Mouse (Mus musculus) brain, embryonic 18.5 days (tissue): ENCODE measurements around the gene Zfand2b.

Experiments used
- DNase-seq: peaks from one replicate; pipeline ENCODE4 v3.0.0-alpha.2; 2012; ENCODE audit warnings: low read depth, low spot score

Gene Zfand2b

DNA sequence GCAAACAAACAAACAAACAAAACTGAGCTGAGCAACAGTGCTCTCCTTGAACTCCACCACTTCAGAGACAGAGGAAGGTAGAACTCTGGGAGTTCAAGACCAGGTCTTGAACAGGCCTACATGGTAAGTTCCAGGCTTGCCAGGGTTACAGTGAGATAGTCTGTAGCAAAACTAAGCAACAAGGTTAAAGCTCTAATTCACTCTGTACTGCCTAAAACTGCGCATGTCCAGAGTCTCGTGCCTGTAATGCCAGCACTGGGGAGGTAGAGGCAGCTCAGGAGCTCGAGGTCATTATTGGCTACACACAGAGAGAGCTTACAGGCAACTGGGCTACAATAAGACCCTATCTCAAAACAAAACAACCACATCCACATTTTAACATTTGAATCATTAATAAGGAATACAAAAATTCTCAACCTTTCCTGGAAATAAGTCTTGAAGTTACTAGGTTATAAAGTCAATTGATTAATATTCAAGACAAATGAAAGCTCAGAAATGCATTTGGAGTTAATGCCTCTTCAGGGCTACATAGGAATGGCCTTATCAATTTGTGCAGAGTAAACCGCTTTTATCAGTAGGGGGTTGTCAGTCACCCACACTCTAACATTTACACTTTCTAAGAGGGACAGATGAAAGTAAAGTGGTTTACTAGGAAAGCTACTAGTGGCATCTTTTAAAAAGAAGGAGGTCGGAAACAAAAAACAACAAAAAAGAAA lies 8.7 kb upstream of the Zfand2b start:
- no peak for DNase-seq

DNA sequence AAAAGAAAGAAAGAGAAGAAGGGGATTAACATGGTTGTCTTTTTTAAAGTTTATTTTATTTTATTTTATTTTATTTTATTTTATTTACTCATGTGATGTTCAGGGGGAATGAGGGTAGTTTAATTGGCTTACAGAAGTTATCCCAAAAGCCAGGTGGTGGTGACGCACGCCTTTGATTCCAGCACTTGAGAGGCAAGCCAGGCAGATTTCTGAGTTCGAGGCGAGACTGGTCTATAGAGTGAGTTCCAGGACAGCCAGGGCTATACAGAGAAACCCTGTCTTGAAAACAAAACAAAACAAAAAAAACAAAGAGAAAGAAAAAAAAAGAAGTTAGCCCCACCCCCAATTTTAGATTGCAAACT lies 8.2 kb upstream of the Zfand2b start:
- DNase-seq: no peak

DNA sequence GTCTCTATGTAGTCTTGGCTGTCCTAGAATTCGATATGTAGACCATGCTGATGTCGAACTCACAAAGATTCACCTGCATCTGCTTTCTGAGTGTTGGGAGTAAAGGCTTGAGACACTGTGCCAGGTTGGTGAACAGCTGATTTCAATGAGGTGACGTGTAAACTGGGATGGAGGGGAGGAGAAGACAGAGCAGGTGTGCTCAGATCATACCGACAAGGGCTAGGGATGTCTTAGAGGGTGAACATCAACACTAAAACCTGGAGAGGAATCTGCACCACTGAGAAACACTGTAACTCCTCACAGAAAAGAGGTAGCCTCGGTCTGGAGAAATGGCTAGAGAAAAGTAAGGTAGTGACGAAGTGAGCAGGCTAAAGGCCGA lies 364 bp upstream of the Zfand2b start:
- no peak for DNase-seq

DNA sequence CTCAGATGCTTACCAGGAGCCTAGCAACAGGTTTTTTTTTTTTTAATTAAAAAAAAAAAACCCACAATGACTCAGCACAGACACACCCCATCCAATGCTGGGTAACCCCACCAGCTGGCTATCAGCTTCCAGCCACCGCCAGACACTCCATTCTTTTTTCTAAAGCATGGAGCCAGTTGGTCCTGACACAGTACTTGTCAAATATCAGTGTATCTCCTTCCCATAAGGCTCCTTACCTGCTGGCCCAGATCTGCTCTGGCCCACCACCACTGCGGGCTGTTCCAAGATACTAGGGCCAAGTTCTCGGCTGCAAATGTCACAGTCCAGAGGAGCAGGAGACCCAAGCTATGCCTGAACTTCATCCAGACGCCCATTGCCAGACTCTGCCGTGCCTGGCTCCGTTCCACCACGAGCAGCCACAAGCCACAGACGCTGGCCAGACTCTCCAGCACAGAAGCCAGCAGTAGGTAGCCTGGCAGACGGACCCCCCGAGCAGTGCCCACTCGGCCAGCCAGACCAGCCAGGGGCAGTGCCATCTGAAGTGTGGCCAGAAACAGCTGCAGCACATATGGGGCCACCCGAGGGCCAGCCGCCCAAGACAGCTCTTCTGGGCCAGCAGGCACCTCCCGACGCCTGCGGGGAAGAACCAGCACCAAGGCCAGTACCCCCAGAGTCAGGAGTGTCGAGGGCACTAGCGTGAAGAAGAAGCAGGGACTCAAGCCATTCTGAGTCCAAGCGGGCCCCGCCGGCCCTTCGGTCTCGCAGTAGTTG lies 11.1 kb downstream of the Zfand2b start:
- no peak for DNase-seq

DNA sequence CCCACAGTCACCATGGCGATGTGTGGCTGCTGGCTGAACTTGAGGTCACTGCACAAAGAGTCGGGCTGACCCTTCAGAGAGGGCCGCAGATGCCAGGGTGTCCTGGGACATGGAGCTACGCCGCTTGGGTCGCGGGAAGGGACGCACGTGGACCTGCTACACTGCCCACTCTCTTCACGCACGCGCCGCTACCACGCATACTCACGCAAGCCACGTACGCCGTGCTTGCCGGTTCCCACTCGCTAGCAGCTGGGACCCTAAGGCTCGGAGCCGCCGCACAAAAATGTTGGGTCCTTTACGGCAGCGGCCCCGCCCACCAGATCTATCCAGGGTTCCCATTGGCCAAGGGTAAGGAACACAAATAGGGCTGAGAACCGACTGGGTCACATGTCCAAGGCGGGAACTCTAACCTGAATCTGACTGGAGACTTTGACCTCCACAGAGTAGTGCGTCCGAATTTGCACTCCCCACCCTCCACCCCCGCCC lies 11.7 kb downstream of the Zfand2b start, which contains the start of gene Abcb6:
Gene Abcb6 (minus strand): TSS at position 288 of the 486 bp plus-strand sequence.
- peak; percentile 86 for DNase-seq

DNA sequence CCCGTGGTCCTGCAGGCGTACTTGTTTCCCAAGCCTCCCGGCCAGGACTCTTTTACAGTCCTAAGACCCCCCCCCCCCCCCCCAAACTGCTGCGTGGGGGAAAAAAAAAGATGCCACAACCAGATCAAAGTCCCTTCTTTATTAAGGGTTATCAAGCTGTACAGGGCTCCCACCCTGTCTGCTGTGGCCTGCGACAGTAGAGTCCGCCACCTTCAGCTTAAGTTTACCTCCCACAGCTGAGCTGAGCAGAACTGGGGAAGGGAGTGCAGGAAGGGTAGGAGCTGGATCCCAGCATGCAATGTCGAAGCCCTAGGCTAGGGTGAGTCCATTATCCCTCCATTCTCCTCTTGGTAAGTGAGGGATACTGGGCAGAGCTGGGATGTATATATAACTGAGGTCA lies 12.3 kb downstream of the Zfand2b start:
- no peak for DNase-seq

DNA sequence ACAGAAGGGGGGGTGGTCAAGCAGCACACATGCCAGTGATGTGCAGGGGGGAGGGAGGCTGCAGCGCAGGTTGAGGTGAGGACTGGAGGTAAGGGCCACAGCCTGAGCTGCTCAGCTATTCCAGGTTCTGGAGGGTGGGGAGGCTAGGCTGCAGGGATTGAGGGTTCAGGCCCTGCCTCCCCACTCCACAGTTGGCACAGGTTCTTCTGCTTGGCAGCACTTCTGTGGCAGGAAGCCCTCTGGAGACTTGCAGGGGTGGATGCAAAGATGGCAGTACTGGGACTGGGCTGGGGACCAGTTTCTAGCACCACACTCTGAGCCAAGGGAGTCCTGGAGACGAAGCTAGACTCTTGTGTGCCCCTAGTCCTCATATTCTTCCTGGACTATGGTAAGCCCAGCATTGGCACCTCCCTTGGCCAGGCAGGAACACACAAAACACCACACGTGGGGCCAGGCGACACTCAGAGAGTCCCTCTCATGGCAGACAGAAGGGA lies 13.0 kb downstream of the Zfand2b start:
- DNase-seq: no peak

DNA sequence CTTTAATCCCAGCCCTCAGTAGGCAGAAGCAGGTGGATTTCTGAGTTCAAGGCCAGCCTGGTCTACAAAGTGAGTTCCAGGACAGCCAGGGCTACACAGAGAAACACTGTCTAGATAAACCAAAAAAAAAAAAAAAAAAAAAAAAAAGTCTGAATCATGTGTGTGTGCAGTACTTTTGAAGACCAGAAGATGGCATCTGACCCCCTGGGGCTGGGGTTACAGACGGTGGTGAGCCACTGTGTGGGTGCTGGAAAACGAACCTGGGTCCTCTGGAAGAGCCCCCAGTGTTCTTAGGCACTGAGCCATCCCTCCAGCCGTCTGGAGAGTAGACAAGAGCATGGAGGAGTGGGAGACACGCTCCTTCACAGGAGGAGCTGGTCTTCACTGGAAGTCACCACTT lies 13.7 kb downstream of the Zfand2b start:
- DNase-seq: no peak

DNA sequence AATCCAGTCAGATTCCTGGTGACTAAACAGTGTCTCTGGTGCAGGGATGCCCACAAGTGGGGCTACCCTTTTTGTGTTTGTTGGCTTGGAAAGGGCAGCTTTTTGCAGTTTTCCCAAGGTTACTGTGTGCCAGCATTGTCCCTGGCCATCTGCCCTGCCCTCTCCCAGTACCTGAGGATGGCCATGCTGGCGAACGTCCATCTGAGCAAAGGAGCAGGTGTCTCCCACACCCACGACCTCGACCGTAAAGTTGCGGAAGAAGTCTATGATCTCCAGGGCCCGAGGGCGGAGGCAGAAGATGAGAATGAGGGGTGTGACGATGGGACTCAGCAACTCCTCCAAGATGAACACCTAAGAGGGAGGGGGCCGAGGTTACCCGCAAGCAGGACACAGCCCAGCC lies 17.0 kb downstream of the Zfand2b start:
- DNase-seq: no peak

DNA sequence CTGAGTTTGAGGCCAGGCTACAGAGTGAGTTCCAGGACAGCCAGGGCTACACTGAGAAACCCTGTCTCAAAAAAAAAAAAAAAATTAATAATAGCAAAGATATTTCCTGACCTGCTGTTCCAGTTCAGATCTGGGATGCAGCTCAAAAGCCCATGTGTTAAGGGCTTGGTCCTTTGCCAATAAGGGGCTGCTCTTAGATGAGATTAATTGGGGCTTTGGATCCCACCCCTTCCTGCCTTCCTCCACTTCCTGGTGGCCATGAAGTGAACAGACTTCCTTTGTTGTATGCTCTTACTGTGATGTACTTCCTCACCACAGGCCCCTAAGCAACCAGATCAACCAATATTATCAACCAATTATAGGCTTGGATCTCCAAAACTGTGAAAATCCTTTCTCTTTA lies 18.7 kb downstream of the Zfand2b start:
- no peak for DNase-seq

DNA sequence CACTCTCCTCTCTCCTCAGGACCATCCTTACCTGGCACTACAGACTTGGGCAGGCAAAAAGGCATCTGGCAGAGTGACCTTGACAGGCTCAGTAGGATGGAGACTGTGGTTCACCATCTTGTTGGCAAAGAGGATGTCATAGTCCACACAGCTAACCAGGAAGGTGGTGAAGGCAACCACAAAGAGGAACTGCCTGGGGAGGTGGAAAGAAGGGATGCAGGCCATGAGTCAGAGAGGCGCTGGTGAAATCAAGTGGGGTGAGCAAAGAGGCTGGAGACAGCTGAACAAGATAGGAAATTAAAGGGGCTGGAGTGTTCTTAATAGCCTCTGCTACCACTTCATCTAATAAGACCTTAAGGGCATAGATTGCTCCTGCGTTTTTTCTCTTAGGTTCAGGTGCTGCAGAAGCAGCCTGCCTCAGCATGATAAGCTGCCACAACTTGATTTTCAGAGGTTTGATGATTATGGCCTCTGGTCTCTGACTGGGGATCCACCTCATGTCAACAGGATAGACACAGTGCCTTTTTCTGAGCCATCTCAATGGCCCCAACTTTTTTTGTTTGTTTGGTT lies 19.6 kb downstream of the Zfand2b start:
- DNase-seq: no peak

DNA sequence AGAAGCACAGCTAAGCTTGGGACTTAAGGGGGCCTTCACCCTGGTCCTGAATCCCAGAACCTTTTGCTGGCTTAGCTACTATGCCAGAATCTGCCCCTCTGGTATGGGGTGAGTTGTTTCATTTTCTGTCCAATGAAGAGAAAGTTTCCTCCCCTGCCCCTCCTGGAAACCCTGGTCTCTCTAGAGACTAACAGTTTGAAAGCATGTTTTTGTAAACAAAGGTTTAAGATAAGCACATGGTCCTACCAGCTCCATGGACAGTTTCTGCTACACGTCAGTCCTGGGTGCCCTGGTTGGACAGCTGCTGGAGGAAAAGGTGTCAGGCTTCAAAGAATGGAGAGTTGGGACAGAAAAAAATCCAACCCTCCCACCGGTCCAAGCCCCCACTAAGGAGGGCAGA lies 22.1 kb downstream of the Zfand2b start:
- no peak for DNase-seq

DNA sequence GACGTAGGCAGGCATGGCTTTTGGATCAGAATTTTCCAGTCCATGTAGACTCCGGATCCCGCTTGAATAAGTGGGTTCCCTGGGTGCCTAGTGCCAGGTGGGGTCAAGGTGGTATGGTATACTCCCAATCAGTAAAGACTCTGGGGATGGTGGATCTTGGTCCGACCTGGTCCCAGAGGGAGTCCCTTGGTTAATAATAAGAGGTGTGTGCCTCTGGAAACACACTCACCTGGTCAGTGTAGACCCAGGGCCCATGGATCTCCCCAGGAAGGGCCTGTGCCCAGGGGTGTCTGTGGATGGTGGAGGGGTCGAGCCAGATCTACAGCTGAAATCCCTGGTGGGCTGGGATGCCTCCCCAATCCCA lies 22.8 kb downstream of the Zfand2b start:
- DNase-seq: no peak

DNA sequence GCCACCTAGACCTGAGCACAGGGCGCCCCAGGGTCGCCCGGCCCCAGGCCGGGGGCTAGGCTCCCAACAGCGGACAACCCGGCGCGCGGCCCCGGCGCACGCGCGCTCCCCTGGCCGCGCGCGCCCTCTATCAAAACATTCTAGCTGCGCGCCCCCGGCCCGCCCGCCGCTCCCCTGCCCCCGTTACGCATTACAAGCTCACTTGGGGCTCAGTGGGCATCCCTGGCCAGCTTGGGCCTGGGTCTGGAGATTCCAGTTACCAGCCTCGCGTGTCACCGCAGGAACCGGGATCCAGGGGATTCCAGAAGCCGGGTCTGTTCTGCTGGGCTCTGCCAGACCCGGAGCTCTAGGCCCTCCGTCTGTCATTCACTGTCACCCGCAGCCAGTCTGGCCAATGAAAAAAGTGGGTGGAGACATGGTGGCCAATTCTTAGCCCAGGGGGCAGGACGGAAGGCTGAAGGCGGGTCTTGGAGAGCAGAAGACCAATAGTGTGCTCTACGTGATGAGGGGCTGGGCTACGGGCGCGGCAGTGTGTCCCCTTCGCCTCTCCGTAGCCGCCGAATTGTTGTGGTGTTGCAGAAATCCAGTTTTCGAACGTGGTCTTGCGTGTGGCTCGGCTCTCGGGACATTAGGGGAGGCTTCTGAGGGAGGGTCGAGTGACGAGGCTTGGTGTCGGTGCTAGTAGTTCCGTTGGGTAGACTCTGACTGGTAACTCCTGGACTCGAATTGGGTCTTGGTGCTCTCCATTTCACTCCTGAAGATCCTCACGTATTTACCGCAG lies 23.4 kb downstream of the Zfand2b start, which contains the start of the genes Ankzf1 and Atg9a:
Gene Ankzf1 (plus strand): TSS at position 530 of the 781 bp plus-strand sequence.
Gene Atg9a (minus strand): TSS at position 575 of the 781 bp plus-strand sequence.
- DNase-seq: peak; percentile 98

DNA sequence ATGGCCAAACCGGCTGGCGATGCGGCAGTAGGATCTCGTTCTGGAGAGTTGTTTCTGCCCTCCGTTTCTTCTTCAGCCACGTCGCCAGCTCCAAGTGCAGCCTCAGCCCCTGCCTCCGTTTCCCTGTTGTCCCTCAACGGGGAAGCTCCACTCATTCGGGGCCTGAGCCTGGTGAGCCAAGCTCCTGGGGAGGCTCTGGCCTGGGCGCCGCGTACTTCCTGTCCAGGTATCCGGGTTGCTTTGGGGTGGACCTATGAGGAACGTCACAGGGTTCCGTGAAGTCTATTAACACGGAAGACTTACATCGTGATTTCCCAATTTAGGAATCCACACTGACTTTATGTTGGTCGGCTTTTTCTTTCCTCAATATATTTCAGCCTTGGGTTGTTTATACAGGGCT lies 24.0 kb downstream of the Zfand2b start:
- no peak for DNase-seq

DNA sequence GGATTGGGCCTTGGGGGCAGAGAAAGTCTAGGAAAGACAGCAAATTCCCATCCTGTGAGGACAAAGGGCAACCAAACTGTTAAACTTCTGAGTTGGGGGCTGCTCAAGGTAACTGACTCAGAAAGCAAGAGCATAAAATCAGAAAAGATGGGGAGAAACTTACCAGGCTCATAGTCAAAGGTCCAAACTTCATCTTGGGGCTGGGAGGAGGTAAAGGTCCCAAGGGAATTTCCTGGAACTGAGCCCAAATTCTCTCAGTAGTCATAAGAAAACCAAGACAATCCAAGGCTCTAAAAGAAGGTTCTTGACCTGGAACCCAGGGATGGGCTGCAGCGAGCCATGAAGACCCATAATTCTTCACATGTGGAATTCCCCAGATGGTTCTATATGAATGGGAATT lies 32.8 kb downstream of the Zfand2b start:
- DNase-seq: no peak

DNA sequence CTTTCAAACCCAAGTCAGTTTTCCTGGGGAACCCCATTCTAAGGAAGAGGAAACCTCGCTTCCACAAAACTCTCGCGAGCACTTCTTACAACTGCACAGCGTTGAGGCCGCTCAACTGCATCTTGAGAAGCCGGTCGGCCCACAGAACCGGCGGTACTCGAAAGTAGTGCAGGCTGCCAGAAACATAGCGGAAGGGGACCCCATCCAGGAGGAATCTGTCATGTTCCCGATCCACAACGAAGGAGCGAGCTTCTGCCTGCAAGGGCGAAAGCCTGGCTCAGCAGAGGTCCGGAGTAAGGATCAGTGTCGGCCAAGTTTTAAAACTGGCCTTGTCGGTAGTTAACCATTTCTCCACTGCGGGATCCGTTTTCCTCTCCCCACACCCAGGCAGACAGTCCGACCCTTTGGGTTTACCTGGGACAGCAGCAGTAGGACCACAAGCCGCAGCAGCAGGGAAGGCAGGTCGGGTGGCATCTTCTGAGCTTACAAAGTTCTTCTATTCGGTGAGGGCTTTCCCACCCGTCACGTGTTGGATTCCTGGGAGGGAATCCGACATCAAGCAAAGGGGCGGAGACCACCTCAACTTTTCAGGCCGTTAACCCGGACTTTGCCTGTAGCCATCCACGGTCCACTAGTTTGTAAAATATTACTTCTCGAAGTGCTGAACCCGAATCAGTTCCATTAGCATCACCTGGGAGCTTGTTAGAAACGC lies 40.7 kb downstream of the Zfand2b start:
- no peak for DNase-seq

DNA sequence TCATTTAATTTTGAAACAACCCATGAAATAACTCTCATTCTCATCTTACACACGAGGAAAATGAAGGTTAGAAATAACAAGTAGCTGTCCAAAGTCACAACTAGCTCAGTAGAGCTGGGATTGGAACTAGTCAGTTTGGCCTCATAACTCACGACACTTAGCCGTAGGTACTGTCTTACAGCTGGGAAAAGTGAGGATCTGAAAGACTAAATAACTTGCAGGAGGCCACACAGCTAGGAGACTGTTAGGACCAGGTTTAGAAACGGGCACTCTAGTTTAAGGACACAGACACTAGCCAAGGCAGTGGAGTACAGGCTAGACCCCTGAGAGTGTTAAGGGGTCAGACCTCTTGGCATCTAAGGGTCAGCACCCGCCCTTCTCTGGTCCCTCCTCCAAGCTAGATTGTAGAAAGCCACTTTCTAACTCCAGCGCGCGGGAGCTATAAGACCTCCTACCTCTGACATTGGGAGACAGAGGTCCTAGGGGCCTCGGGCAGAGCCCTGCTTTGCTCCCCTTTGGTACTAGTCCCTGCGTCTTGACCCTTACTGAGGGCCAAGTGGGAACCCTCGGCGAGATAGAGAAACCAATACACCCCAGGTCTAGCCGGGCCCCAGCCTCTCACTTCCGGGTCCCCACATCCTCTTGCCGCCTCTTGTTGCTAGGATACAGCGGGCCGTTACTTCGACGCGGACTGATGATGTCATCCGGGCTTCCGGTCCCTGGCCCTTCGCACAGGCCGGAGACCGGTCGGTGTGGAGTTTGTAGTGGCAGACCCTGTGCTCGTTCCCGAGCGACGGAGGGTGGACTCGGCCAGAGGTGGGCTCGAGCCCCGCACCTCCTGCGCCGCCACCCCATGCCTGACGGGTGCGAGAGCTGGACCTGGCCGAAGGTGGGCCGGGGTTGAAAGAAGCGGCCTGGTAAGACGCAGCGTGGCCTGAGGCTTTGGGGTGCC lies 42.0 kb downstream of the Zfand2b start, which contains the start of the genes Glb1l and Stk16:
Gene Glb1l (minus strand): TSS at position 678 of the 952 bp plus-strand sequence.
Gene Stk16 (plus strand): TSS at position 703 of the 952 bp plus-strand sequence.
- peak; percentile 91 for DNase-seq

DNA sequence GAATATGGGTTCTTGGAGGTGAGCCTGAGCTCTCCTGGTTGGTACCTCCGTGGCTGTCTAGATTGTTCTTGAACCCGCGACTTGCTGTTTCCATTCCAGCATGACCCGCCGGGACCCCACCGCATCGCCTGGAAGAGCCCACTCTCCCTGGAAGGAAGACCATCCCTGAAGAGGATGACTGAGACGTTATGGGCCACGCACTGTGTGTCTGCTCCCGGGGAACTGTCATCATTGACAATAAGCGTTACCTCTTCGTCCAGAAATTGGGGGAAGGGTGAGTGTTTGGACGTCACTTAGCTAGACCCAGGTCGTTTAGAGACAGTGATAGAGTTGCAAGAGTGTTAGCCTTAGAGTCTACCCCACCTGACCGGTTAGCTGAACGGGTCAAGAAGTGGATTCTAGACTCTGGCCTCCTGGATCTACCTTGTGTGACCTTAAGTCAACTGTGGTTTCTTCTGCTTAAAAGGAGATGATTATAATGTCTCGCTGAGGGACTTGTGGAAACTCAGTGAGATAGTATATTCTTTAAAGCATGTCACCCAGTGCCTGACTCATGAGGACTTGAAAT lies 42.8 kb downstream of the Zfand2b start:
- DNase-seq: no peak
